Mouse (Mus musculus) midbrain, embryonic 10.5 days (tissue): Measurements from ENCODE around the gene Colq. TPM values are rescaled to one million over a fixed set of nuclear protein-coding genes. Genes with fewer than 3 reads are reported as not detected.

Experiments used
- DNase-seq: peaks from one replicate; pipeline ENCODE4 v3.0.0-alpha.2; 2017; ENCODE audit warnings: low spot score
- H3K27ac ChIP-seq: fragments of 300-500 bp; sonication (generic); replicated peaks from 2 replicates; pipeline ENCODE4 v1.5.1; 2016; ENCODE audit warnings: mild to moderate bottlenecking
- H3K27me3 ChIP-seq: fragments of 300-500 bp; sonication (generic); 2 replicates; pipeline ENCODE4 v1.6.1; 2016; ENCODE audit warnings: low read depth, mild to moderate bottlenecking; ENCODE audit not compliant: poor library complexity, severe bottlenecking
- H3K36me3 ChIP-seq: fragments of 300-500 bp; sonication (generic); 2 replicates; pipeline ENCODE4 v1.6.1; 2016; ENCODE audit warnings: mild to moderate bottlenecking, moderate library complexity
- H3K4me1 ChIP-seq: fragments of 300-500 bp; sonication (generic); 2 replicates; pipeline ENCODE4 v1.6.1; 2016
- H3K4me3 ChIP-seq: fragments of 300-500 bp; sonication (generic); 2 replicates; pipeline ENCODE4 v1.5.1; 2016; ENCODE audit warnings: mild to moderate bottlenecking, moderate library complexity
- H3K9me3 ChIP-seq: fragments of 300-500 bp; sonication (generic); replicated peaks from 2 replicates; pipeline ENCODE4 v1.6.1; 2016; ENCODE audit warnings: mild to moderate bottlenecking
- WGBS: fragments of 180-500 bp; shearing (Covaris S2); methylation state at CpG from one replicate; pipeline ENCODE4 v1.1.7; 2016; 5-methylcytosine and 5-hydroxymethylcytosine counted together
- polyA plus RNA-seq: library from polyadenylated mRNA; unstranded; fragments of >200 nt; fragmentation: Nextera tagmentation; extraction: Ambion mirVana; gene quantifications from 2 replicates; pipeline ENCODE4 v1.2.1, GENCODE M21; 2016

The Colq gene
- polyA plus RNA-seq, 1 experiment from 2014 or later, result 0.05 TPM

DNA sequence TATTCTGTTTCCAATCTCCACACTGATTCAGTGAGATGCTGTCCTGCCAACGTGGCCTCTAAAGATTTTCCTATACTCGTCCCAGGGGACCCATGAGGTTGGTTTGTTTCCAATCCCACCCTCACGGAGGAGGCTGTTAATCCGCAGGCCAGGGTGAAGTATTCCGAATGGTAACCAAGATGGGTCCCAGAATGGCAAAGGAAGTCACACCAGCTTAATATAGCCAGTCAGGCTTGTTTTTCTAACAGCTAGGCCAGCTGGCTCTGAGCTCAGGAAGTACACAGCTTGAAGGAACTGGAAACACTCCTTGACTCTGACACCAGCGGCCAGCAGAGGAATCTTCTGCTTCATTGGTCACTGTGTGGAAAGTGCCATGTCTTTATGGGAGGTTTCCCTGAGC, 53.8 kb downstream of the Colq start:
- H3K27ac ChIP-seq, result no peak overlapping the region
- no peak overlapping the region for H3K4me3 ChIP-seq
- no peak for DNase-seq
- H3K9me3 ChIP-seq, result no peaks in the 10 kb centered on the region
- WGBS, result 76% methylated on average over 6 of the region's 6 CpGs
- H3K4me1 ChIP-seq, result no peaks in the 10 kb centered on the region
- H3K36me3 ChIP-seq, result no peaks in the 10 kb centered on the region
- H3K27me3 ChIP-seq, result no peaks in the 10 kb centered on the region

DNA sequence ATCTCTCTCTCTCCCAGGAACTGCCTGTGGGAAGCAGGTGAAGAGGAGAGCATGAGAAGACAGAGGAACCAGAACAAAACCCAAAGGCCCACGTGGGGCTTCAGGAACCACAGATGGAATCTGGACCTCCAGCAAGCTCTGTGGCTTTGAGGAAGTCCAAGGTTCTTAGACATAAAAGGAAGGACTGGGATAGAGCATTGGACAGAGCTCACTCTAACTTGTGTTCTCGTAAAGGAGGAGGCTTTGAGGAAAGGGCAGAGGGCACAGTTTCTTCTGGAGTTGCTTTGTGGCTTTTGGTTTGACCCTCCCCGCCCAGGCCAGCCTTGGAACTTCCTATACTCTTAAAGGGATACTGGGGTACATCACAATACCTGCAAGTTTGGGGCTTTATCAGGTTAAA, 58.5 kb downstream of the Colq start:
- Histone ChIP-seq H3K27ac (no peak overlapping the region), H3K27me3 (no peaks in the 10 kb centered on the region), H3K4me1 (0 out of 2 replicates have a peak, but pooled peaks cover 2% of the 10 kb centered on the region), H3K36me3 (no peaks in the 10 kb centered on the region), H3K9me3 (no peaks in the 10 kb centered on the region), H3K4me3 (no peak overlapping the region)
- 70% methylated on average over 3 of the region's 3 CpGs for WGBS
- DNase-seq, result no peak

DNA sequence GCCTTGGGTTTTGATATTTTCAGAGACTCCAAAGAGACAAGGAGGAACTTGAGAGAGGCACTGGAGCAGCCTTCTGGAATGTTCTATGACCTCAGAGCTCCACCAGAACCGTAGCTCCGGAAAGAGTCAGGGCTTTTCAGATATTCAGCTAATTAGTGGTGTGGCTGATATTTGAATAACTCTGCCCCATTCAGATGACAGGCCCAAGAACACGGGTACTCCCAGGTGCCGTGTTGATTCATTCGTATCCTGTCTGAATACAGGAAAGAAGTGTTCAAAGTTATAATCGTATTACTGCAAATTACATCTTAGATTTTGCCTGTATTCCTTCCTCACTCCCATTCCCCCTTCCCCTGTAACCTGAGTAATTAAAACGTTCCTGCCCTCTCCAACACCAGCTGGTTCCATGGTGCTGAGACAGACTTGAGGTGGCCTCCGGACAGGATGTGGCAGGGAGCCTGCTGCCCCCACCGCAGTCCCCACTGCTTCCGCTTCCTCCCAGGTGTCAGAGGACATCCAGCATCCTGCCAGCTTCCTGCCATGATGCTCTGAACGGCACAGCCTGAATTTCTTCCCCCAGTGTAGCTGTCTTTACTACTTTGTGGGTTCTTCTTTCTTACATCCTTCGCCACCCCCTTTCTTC, 59.5 kb downstream of the Colq start:
- no peaks in the 10 kb centered on the region for H3K36me3 ChIP-seq
- 0 out of 2 replicates have a peak, but pooled peaks cover 2% of the 10 kb centered on the region for H3K4me1 ChIP-seq
- H3K27me3 ChIP-seq, result no peaks in the 10 kb centered on the region
- DNase-seq, result no peak
- no peak overlapping the region for H3K4me3 ChIP-seq
- no peaks in the 10 kb centered on the region for H3K9me3 ChIP-seq
- no peak overlapping the region for H3K27ac ChIP-seq
- 75% methylated on average over 12 of the region's 12 CpGs for WGBS

DNA sequence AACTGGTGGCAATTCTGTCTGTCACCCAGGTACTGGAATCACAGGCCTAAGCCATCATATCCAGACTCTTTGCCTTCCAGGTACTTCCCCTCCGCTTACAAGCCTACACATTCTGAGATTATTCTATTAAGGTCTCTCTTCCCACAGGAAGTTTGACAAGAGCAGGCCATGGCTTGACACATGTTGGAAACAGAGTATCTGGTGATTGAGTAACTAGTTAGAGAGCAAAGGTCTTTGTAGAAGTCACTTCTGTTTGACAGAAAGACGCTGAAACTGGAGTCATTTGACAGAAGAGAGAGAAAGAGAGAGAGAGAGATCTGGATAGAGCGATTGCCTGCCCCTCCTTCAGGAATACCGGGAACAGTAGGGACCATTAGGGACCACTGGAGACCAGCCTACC, 60.3 kb downstream of the Colq start:
- H3K27ac ChIP-seq, result no peak overlapping the region
- WGBS, result 86% methylated on average over 4 of the region's 4 CpGs
- no peak for DNase-seq
- no peaks in the 10 kb centered on the region for H3K27me3 ChIP-seq
- H3K36me3 ChIP-seq, result no peaks in the 10 kb centered on the region
- no peaks in the 10 kb centered on the region for H3K9me3 ChIP-seq
- H3K4me3 ChIP-seq, result no peak overlapping the region
- 0 out of 2 replicates have a peak, but pooled peaks cover 2% of the 10 kb centered on the region for H3K4me1 ChIP-seq

DNA sequence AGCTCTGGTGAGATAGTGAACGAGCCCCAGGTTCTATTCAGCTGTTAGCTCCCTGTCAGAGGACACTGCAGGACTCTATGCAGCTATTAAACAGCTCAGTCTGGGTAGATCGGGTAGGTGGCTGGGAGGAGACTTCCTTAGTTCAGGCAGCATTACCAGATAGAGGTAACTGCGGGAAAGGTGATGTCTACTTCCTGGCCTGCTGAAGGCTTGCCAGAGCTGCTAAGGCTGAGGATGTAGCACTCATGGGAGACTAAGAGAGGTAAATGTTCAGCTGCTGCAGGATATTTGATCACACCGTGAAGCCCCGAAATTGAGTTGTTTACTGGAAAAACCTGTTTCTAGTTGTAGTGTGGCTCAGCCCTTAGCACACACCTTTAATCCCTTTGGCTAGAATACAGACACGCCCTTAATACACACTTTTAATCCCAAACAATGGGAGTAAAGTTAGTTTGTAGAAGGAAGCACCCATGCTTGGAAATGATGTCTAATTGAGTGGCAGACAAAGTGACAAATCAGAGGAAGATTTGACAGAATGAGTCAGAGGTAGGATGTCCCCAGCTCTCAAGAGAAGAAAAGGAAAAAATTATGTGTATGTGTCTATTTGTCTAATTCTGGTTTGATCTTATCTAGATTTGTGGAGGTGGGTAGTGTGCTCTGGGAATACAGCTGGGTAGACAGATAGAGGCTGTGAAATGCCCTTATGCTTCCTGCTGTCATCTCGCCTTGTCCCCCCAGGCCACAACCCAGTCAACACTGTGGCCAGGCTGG, 65.9 kb downstream of the Colq start:
- H3K36me3 ChIP-seq, result no peaks in the 10 kb centered on the region
- H3K4me1 ChIP-seq, result 0 out of 2 replicates have a peak, but pooled peaks cover 2% of the 10 kb centered on the region
- H3K27ac ChIP-seq, result no peak overlapping the region
- H3K9me3 ChIP-seq, result no peaks in the 10 kb centered on the region
- H3K4me3 ChIP-seq, result no peak overlapping the region
- 81% methylated on average over 7 of the region's 7 CpGs for WGBS
- H3K27me3 ChIP-seq, result no peaks in the 10 kb centered on the region
- DNase-seq, result no peak

DNA sequence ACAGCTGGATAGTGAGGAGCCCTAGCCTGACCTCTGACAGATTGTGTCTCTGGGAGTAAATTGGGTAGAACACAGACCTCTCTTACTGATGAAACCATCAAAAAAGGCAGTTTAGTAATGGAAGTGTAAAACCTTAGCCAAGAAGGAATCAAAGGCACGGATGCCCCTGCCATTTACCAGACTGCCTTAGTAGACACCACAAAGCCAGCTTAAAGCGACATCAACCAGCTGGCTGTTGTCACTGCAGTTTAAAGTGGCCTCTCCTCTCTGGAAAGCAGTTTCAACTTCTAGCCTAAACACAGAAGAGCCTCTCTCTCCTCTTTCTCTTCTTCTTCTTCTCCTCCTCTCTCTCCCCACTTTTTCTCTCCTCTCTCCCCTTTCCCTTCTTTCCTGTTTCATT, 69.8 kb downstream of the Colq start:
- H3K9me3 ChIP-seq, result no peaks in the 10 kb centered on the region
- H3K27ac ChIP-seq, result no peak overlapping the region
- 83% methylated on average over 2 of the region's 2 CpGs for WGBS
- H3K36me3 ChIP-seq, result no peaks in the 10 kb centered on the region
- H3K27me3 ChIP-seq, result no peaks in the 10 kb centered on the region
- no peak overlapping the region for H3K4me3 ChIP-seq
- H3K4me1 ChIP-seq, result 0 out of 2 replicates have a peak, but pooled peaks cover 5% of the 10 kb centered on the region
- DNase-seq, result no peak

DNA sequence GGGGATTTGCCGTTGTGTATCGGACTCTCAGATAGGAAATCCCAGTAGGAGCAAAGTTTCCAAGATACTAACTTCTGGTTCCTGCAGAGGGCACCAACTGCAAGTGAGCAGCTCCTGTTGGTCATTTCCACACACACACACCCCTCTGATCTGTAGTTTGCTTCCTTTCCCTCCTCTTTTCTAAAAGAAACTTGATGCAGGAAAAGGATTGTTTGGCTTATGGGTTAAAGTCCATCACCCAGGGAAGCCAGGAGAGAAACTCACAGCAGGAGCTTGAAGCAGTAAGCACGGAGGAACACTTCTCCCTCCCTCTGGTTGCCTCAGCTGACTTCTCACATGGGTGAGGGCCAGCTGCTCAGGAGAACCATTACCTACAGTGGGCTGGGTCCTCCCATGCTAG, 72.0 kb downstream of the Colq start:
- Histone ChIP-seq H3K4me1 (0 out of 2 replicates have a peak, but pooled peaks cover 5% of the 10 kb centered on the region), H3K4me3 (no peak overlapping the region), H3K9me3 (peaks cover 8% of the 10 kb centered on the region; the same call in 1 of the 2 replicates), H3K36me3 (peaks cover 2% of the 10 kb centered on the region; the same call in 1 of the 2 replicates), H3K27me3 (no peaks in the 10 kb centered on the region), H3K27ac (no peak overlapping the region)
- no peak for DNase-seq
- 57% methylated on average over 3 of the region's 3 CpGs for WGBS

DNA sequence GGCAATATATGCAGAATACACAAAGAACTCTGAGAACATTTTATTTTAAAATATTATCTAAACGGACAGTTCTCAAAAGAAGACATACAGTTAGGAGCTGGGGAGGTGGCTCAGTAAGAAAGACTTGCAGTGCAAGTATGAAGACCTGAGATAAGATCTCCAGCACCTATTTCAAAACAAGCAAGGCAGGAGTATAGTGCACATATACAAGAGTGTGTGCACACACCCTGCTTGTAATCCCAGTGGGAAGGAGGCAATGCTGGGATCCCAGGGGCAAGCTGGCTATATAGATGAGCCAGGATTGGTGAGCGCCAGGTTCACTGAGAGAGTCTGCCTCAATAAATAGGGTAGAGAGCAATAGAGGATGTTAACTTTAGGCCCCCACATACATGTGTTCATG, 75.2 kb downstream of the Colq start:
- H3K27ac ChIP-seq, result no peak overlapping the region
- no peaks in the 10 kb centered on the region for H3K27me3 ChIP-seq
- no peak for DNase-seq
- 0 out of 2 replicates have a peak, but pooled peaks cover 5% of the 10 kb centered on the region for H3K4me1 ChIP-seq
- 91% methylated on average over 2 of the region's 2 CpGs for WGBS
- H3K36me3 ChIP-seq, result peaks cover 15% of the 10 kb centered on the region
- H3K9me3 ChIP-seq, result peaks cover 11% of the 10 kb centered on the region; the same call in 1 of the 2 replicates
- H3K4me3 ChIP-seq, result no peak overlapping the region

DNA sequence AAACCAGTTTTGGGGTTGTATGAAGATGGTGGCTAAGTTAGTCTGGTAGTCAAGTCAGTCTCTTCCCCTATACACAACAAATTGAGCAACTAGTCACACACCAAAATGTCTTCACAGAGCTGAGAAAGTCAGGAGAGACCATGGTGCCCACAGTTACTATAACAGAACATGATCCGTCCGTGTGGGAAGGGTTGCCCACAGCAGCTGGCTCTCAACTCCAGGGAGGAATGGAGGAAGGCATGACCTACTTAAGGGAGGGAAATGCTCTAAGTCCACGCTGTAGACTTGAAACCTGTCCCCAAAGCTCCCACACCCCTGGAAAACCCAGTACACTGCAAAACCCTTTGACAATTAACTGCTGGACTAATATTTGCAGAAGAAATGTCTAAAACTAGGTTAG, 80.8 kb downstream of the Colq start:
- no peak overlapping the region for H3K4me3 ChIP-seq
- DNase-seq, result no peak
- H3K4me1 ChIP-seq, result no peaks in the 10 kb centered on the region
- peaks cover 11% of the 10 kb centered on the region; the same call in 1 of the 2 replicates for H3K9me3 ChIP-seq
- no peaks in the 10 kb centered on the region for H3K27me3 ChIP-seq
- no peak overlapping the region for H3K27ac ChIP-seq
- WGBS, result 91% methylated on average over 3 of the region's 3 CpGs
- peaks cover 68% of the 10 kb centered on the region for H3K36me3 ChIP-seq

DNA sequence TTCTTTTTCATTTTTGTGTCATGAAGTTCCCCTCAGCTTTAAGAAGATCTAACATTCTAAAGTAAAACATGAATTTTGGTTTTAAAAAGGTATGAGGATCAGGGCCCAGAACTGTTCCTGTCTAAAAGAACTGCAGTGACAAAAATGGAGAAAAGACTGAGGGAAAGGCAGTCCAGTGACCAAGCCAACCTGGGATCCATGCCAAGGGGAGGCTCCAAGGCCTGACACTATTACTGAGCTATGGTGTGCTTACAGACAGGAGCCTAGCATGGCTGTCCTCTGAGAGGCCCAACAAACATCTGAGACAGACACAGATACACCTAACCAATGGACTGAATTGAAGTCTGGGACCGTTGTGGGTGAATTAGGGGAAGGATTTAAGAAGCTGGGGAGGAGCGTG, 81.2 kb downstream of the Colq start:
- Histone ChIP-seq H3K4me3 (no peak overlapping the region), H3K36me3 (peaks cover 72% of the 10 kb centered on the region), H3K4me1 (no peaks in the 10 kb centered on the region), H3K27me3 (no peaks in the 10 kb centered on the region), H3K9me3 (peaks cover 11% of the 10 kb centered on the region; the same call in 1 of the 2 replicates), H3K27ac (no peak overlapping the region)
- 93% methylated on average over 2 of the region's 2 CpGs for WGBS
- no peak for DNase-seq

DNA sequence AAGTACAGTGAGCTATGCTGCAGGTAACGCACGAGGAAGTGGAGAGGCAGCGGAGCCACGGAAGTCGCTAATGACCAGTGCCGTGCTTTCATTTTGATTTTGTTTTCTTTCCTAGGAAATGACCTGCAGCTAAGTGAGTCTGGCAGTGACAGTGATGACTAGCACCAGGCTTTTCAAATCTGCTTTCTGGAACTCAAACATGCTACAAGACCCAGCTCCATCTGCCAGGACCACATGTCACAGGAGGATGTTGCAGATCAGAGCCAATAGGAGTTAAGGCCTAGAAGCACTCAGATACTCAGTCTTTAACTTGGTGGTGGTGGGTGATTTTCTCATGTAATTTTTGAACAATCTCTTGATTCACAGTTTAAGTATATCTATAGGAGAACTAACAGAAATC, 84.7 kb downstream of the Colq start:
- no peaks in the 10 kb centered on the region for H3K9me3 ChIP-seq

DNA sequence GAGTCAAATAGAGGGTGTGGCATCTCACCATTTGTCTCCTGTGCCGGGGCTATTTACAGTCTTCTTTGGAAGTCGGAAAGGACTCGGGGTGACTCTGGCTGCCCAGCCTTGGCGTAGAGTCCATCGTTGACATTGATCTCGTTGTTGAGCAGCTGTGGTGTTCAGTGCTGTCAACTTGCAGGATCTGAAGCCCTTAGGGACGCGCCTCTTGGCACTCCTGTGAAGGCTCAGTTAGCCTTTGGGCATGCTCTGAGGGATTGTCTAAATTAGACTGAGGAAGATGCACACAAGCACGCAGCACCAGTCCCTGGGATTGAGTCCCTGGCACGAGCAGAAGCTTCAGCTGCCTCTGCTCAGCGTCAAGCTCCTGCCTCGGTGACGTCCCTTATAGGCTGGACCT, 87.7 kb downstream of the Colq start:
- no peak for DNase-seq
- no peaks in the 10 kb centered on the region for H3K4me1 ChIP-seq
- H3K27me3 ChIP-seq, result no peaks in the 10 kb centered on the region
- H3K4me3 ChIP-seq, result no peak overlapping the region
- 93% methylated on average over 13 of the region's 13 CpGs for WGBS
- peaks cover 100% of the 10 kb centered on the region for H3K36me3 ChIP-seq
- no peak overlapping the region for H3K27ac ChIP-seq
- H3K9me3 ChIP-seq, result no peaks in the 10 kb centered on the region

More for the DNA sequence above, 84.7 kb downstream of the Colq start:
- no peak for DNase-seq
- no peak overlapping the region for H3K27ac ChIP-seq
- WGBS, result 97% methylated on average over 6 of the region's 6 CpGs
- no peaks in the 10 kb centered on the region for H3K4me1 ChIP-seq
- H3K36me3 ChIP-seq, result peaks cover 93% of the 10 kb centered on the region
- H3K4me3 ChIP-seq, result no peak overlapping the region
- H3K27me3 ChIP-seq, result no peaks in the 10 kb centered on the region

DNA sequence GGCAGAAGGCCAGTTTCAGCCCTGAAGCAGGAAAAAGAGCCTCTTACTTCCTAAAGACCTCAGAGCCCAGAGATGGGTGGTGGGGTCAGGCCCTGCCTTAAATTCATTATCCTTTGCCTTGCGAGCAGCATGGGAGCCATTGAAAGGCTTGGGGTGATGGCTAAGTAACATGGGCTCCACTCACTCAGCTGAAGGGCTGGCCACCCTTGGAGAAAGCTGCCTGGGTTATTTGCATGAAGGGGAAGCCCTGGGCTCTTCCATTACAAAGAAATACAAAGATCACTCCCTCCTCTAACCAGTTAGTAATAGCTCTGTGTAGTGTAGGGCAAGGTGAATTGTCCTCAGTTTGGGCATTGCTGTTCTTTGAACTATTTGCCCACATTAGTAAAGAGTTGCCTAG, 91.6 kb downstream of the Colq start:
- no peaks in the 10 kb centered on the region for H3K9me3 ChIP-seq
- no peak overlapping the region for H3K4me3 ChIP-seq
- peaks cover 17% of the 10 kb centered on the region for H3K4me1 ChIP-seq
- H3K36me3 ChIP-seq, result peaks cover 68% of the 10 kb centered on the region
- 95% methylated on average over 1 of the region's 1 CpGs for WGBS
- H3K27ac ChIP-seq, result no peak overlapping the region
- H3K27me3 ChIP-seq, result no peaks in the 10 kb centered on the region
- no peak for DNase-seq
